Mouse (Mus musculus) layer of hippocampus, postnatal 25 days (tissue): Measurements from ENCODE around the gene Gpr89. TPM values are rescaled to one million over a fixed set of nuclear protein-coding genes. Genes with fewer than 3 reads are reported as not detected.

Source experiments
- DNase-seq, 2 experiments: peaks; one replicate each; pipeline ENCODE4 v3.0.0; 2022; ENCODE audit warnings: mixed read lengths in 2 of 2, low spot score in 1 of 2; ENCODE audit errors: extremely low spot score in 1 of 2
- total RNA-seq, 2 experiments: library from RNA; stranded (reverse); gene quantifications; 2 replicates each; pipeline ENCODE4 v1.2.3; 2021

Gene Gpr89
- total RNA-seq: 10 to 100 TPM; 39.3 to 46.1 TPM

DNA sequence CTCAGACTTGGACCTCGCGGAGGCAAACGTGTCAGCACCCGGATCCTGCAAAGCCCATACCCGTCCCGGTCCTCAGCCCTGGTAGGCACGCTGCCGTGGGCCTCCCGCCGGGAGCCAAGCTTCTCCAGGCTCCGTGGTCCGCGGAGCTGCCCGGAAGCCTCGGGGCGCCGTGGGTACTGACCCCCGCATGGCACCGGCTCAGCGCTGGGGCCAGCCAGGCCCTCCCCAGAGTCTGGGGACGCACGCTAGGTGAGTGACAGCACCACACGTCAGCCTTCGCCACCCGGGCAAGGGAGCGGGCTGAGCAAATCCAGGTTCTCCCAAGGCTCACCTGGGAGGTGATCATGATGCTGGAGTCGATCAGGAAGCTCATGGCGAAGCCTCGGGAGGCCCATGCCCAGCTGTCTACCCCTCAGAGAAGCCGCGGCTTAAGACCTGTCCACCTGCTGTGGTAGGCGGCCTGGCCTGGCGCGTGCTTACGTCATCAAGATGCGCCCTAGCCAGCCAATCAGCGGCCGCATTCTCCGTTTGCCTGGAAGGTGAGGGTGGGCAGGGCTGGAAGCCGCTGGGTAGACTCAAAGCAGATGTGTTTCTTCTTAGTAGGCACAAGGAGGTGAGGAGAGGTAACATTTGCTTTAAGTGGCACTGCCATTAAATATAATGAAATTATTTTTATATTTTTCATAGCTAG is at the start of gene Gpr89:
Gene Gpr89, minus strand, starts transcription at position 496 of the 691 bp plus-strand sequence.
- DNase-seq: peak; percentile 95 to 96

DNA sequence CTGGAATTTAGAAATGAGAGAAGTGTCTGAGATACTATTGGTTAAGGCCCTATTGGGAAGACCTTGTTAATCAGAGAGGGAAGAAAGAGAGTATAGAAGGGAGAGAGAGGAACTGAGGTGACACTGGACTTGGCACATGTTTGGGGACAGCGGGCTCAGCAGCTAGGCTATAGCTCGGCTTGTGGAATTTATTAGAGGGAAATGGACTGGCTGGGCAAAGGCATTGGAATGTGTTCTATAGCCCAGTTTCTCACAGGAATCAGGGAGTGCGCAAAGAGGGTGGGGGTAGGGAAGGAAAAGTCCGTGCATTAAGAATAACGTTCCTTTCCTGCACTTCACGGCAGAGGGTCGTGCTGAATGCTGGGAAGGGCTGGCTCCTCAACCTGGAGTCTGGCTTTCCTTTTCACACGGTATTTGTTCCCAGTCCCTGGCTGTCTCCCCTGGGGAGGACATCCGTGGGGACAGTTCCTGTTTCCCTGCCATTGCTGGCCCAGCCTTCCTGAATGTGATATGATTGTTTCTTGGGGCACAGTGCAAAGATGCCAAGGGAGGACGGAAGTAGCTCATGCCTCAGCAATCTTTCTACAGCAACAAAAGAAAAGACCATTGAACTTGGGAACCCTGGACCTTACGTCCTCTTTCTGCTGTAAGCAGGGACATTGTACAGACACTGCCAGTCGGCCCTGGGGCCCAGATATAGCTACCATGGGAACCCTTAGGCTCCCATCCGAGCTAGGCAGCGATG is 48.5 kb upstream of the Gpr89 start:
- no peak for DNase-seq

DNA sequence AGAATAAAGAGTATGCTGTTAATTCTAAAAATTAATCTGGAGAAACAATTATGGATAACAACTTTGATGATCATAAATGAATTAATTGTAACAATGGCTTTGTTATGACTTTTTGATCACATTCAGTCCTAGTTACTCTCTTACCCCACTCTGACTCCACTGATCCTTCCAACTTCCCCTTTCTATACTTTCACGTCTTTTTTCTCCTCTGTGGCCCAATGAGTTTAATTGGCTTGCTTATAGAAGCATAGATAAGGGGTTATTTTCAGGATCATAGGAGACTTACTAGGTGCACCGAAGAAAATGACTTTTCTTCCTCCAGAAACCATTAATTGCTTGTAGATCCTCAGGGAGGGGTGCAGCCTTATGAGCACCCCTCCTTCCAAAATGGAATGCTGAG is 37.6 kb upstream of the Gpr89 start:
- DNase-seq: no peak

DNA sequence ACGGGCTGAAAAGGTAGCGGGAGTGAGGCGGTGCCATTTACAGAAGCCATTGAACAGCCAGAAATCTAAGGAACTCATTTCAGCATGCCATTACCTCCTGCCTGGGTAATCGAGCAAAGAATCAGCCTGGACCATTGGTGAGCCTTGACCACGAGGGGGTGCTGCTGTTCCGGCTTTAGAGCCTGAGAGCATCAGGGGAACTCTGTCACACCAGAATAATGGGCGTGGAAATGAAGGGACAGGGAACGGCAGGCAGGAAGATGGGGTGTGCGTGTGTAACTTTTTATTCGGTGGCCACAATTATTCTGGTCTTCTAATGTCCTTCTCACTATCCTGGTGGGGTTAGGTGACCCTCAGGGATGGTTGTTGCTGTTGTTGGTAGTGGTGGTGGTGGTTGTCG is 33.6 kb upstream of the Gpr89 start:
- DNase-seq: peak; percentile 90 to 98

DNA sequence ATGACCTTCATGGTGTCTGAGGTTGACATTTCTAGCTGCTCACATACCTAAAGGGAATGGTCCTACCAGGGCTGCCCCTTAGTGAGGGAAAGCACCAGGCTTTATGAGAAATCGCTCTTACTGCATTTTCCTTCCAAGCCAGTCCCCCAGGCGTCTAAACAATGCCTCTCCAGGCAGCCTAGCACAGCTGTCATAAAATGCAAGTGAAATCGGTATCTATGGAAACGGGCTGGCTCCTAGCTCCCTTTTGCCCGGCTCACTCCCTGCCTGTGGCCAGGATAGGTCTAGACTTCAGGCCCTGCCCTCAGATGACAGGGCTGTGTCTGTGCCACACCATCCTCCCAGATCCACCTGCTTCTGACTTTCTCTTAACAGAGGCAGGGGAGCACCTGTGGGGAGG is 32.5 kb upstream of the Gpr89 start:
- peak in 1 of 2 experiments; percentile 22 for DNase-seq

DNA sequence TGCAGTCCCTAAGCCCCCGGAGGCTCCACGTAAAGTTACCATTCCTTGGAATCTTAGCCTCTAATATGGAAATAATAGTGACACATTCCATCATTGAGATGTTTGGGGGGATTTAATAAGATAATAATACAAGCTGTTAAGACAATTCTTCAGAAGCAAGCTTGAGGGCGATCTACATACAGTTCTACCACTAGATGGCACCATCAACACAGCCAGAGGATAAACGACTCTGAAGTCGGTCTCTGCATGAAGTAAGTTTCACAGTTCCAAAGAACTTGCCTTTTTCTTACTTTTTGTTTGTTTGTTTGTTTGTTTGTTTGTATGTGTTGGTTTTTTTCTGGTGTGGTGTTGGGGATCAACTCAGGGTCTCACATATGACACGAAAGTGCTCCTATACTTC is 31.1 kb upstream of the Gpr89 start:
- no peak for DNase-seq

DNA sequence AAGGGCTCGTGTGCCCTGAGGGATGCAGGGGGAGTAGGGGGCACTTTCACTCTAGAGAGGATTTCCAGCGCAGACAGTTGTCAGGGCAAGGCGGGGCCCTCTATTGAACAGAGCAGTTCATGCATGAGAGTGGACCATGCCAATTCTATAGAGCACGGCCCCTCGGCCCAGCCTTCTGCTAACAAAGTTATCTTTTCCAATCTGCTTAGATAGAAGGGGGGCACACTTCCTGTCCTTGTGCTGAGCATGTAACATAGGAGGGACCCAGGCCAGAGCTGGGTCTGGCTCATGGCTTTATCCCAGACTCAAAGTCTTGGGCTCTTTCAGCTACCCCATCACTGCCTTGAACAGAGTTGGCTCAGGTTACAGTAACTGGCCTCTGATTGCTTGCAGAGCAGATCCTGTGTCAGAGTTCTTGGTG is 26.1 kb upstream of the Gpr89 start:
- no peak for DNase-seq

DNA sequence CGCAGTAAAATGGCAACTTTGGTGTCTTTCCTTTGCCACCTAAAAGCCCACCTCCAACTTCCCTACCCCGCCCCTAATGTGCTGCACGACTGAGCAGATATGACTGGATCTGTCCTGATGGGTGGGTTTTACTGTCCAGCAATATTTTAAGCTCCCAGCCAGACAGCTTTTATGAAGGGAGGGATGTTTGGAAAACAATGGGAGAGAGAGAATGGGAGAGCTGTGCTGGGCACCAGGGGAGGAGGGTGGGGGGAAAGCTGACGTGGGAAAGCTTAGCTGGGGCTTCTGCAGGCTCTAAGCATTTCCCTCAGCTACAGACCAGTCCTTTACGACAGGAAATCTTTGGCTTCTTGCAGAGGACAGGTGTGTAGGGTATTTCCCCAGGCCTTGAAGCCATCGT is 20.8 kb upstream of the Gpr89 start, which contains the start of gene Gja8:
Gene Gja8, minus strand, starts transcription at position 101 of the 400 bp plus-strand sequence.
- DNase-seq: no peak

DNA sequence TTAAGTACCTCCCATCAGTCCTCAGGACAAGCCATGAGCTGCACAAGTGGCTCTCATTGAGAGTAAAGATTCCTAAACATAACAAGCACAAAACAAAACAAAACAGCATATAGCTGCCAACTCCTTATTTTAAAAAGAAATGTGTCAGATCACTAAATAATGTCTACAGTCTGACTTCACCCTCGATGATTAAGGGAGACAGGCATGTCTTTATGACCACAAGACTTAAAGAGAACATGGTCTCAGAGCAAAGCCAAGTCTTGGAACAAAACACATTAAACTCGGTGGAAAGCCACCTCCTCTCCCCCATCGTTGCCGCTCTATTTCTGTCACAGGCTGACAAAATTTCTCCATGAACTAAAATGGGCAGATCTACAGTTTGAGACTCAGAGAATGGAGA is 19.5 kb upstream of the Gpr89 start:
- DNase-seq: no peak

DNA sequence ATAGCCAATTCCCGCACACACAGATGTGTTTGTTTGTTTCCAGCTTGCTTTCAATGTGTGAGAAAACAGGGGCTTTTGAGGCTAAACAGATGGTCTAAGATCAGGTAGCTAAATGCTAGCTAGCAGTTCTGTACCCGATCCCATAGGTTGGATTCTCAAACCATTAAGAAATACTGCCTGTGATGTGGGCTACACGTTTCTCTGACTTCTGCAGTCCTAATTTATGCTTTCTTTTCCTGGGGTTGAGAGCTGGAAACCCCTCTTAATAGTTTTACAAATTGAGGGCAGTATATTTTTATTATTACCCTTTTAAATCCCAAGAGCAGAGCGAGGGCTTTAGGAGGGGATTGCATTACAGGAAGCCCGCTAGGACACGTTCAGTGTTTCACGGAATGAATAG is 15.8 kb upstream of the Gpr89 start:
- DNase-seq: no peak

DNA sequence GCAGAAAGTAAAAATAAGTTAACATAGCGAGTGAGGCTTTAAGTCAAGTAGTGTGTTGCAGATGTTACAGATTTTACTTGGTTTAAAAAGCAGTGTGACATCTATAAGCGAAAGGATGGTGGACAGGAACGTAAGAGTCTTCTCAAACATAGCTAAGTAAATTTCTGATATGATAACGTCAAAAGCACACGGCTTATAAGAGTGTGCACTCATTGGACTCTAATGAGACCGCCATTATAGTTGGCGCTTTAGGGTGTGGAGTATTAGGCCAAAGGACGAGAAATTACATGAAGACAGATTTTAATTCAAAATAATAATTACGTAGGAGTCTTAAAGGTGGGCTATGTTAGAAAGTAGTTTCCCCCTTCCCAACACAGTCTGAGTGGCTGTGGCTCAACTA is 446 bp upstream of the Gpr89 start:
- DNase-seq: no peak

DNA sequence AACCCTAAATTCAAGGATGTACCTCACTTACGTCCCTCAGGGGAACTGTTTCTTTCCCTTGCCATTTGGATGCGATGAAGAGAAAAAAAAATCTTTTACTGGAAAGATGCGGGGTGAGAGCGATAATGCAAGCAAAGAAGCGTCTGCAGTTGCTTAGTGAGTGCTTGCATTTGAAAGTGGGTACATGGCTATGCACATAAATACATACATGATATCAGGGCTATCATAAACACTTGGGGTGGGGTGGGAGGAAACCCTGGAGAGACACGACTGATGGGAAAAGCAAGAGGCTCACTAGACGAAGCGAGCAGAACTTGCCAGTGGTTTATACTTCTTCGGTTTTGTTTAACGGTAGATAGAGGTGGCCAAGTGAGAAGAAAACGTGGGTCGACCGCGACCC is 753 bp downstream of the Gpr89 start, which contains the start of gene Gja5:
Gene Gja5, plus strand, starts transcription at position 301 of the 400 bp plus-strand sequence.
- no peak for DNase-seq

DNA sequence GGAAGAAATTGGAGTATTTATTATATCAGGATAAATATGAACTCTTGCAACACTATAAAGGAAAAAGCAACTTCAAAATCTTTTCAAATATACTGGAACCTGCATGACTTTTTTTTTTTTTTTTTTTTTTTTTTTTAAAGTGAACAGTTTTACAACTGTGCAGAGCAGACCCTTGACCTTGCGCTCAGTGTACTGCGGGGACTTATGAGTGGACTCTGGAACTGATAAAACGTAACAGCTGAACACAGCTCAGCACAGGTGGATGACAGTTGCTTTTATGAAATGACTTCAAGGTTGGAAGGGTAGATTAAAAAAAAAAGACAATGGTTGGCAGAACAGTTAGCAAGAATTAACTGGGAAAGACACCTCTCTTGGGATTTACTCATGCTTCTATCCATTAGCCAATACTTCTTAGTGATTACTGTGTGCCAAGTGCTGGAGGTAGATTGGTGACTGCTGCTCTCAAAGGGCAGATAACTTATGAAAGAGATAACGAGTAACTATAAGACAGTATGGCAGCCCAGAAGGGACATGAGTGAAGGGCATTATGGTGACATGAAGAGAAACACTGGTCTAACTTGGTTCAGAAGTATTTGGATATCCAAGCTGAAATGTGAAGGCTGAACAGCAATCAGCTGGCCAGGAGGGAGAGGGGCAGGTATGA is 2.7 kb downstream of the Gpr89 start:
- no peak for DNase-seq

DNA sequence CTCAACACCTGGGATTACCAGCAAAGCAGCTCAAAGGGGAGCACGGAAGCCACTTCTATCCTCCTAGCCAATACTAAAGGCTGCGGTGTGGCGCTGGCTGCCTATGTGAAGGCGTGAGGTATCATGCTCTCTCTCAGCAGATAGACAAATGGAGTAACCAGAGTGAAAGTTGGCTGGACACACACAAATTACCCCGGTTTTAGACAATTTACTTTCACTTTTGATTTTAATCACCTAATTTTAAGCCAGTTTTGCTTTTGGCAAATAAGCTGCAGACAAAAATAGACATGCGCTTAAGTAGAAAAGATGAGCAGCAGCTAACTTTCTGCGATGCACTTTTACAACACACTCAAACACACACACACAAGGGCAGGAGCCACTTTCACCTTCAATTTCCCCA is 21.5 kb downstream of the Gpr89 start:
- DNase-seq: no peak

DNA sequence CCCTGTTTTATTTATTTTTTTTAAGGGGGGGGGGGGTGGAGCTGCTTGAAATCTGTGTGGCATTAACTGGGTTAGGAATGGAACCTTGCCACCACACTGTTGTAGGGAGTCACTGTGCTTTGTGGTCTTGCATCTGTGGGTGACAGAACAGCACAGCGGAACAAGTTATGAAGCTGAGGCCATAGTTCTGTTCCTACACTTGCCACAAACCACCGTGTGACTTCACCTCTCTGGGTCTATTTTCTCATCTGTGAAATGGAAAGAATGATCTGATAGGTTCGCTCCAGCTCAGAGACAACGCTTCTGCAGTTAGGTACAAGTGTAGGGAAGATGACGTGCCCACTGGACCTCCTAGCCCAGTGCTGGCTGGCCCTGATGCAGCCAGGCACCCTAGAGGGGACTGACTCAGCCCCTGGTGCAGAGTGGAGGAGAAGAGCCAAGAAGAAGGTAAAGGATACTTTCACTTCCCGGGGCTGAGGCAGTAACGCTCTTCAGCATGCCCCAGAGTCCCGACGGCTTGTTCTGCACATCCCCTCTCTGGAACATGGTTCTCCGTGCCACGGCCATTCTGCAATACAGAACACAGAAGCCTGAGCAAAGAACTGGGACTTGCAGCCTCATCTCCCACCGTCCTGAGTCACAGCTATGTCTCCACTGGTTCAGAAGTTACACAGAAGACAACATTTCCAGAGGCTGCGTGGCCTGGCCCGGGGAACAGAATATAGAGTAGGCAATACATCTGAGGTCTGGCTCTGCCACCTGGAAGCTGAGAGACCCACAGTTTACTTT is 22.9 kb downstream of the Gpr89 start:
- no peak for DNase-seq

DNA sequence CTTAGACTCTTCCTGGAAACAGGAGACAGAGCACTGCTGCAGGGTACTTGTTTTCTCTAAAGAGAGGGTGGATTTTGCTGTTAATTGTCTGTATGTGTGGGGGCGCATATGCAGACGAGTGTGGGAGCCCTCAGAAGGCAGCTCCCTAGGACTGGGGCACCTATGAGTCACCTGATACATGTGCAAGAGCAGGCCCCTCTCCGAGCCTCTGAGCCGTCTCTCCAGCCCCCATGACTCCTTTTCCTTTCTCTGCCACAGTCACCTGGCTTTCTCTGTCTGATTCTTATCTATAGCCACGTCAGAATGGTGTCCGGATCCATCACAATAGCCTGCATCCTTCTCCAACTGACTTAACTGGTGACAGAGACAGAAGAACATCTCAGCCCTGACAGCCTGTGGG is 23.6 kb downstream of the Gpr89 start:
- DNase-seq: no peak

DNA sequence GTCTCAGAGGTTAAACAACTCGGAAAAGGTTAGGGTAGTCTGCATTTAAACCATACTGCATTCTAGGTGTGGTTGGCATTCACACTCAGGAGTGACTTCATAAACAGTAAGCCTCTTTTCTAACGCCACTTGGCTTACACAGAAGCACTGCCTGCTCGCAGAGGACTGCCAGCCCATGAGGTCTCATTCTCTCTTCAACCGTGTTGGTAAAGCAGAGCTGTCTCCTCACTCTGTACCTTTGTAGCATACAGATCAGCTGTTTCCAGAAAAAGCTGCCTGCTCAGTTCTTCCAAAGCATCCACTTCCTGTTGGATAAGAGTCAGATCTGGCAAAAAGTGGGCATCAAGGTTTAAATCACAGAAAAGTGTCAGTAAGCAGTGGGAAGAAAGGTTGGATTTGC is 24.8 kb downstream of the Gpr89 start:
- no peak for DNase-seq

DNA sequence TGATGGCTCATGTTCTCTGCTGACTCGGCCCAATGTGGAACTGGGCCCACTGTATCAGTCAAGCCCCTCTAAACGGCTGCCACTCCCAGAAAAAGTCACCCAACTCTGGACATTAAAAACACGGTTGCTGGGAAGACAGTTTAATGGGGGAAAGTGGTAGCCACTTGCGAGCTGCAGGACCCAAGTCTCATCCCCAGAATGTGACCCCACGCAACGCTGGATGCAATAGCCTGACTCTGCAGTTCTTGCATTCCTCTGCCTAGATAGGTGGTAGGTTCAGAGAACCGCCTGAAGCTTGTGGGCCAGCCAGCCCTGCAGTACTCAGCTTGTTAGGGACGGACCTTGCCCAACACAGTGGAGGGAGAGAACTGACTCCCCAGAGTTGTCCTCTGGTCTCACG is 25.6 kb downstream of the Gpr89 start:
- DNase-seq: no peak

DNA sequence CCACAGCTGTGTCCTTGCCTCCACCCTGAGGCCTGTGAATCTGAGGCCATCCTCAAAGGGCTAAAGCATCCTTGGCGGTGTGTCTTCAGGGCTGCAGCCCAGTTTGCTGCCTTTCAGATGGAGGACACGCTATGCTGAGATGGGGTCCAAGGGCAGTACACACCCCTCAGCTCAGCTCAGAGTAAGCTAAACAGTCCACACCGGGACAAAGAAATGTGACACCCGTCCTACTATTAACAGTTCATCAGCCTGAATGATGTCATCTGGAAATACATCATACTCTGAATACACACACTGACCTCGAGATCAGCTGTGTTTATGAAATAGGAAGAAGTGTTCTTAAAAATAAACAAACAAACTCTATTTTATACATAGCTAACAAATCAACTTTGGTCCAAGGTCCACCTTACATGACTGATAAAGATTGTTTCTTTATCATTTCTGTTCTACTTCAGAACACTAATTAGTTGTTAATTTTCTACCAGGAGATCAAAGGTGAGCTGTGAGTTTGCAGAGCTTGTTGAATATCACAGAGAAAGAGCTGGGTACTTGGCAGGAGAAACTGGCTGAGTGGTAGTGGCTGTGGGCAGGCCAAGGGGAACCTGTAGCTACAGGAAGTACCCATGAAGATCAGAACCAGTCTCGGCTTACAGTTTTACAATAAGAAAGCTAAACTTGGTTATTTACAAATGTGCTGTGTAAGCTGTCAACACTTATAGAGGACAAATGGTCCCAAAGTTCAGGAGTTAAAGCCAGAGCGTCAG is 30.2 kb downstream of the Gpr89 start:
- DNase-seq: no peak

DNA sequence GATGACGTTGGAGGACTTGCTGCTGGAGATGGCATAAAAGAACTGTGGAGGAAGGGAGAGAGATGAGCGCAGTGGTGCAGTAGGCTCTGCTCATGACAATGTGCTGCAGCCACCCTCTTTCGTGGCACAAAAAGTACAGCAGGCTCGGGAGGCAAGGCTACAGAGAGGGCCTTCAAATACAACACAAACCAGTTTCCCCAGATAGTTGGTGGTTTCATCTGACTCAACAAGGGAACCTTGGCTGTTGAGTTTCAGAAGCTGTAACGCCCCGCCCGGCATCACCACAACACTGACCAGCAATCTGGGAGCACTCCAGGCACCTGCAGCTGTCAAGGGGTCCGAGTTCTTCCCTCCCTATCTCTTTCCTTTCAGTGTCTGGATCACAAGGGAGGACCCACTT is 32.6 kb downstream of the Gpr89 start:
- no peak for DNase-seq
